Mouse (Mus musculus): ENCODE results near the gene Slc29a1. TPM values are rescaled to one million over a fixed set of nuclear protein-coding genes. Genes with fewer than 3 reads are reported as not detected.

The Slc29a1 gene
- polyA plus RNA-seq, 1 experiment from 2014 or later = 59.1 TPM

DNA sequence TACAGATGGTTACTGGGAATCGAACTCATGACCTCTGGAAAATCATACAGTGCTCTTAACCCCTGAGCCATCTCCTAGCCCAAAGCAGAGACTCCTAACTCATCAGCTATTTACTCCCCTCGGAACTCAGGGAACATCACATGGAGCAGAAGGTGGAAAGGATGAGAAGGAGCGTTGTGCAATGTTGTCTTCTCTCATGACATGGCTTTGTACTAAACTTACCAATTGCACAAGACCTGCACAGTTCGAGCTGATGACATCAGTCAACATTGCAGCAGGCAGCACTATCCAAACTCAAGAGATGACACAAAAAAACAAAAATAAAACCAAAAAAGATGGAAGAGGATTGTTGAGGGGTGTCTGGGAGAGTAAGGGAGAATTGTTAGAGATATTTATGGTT, 9.0 kb upstream of the Slc29a1 start:
- no peaks in the 10 kb centered on the region for H3K9me3 ChIP-seq
- 0 out of 2 replicates have a peak, but pooled peaks cover 1% of the 10 kb centered on the region for H3K27me3 ChIP-seq
- H3K4me1 ChIP-seq = peaks cover 4% of the 10 kb centered on the region; the same call in 1 of the 2 replicates
- 90% methylated on average over 4 of the region's 4 CpGs for WGBS
- no peak overlapping the region for H3K27ac ChIP-seq
- H3K9ac ChIP-seq = no peak overlapping the region
- ATAC-seq (ENCODE audit: insufficient number of reproducible peaks, insufficient read depth, low FRiP score, low TSS enrichment) = no peak
- no peak overlapping the region for H3K4me3 ChIP-seq
- no peak overlapping the region for H3K4me2 ChIP-seq (replicated peaks)
- no peaks in the 10 kb centered on the region for H3K36me3 ChIP-seq

DNA sequence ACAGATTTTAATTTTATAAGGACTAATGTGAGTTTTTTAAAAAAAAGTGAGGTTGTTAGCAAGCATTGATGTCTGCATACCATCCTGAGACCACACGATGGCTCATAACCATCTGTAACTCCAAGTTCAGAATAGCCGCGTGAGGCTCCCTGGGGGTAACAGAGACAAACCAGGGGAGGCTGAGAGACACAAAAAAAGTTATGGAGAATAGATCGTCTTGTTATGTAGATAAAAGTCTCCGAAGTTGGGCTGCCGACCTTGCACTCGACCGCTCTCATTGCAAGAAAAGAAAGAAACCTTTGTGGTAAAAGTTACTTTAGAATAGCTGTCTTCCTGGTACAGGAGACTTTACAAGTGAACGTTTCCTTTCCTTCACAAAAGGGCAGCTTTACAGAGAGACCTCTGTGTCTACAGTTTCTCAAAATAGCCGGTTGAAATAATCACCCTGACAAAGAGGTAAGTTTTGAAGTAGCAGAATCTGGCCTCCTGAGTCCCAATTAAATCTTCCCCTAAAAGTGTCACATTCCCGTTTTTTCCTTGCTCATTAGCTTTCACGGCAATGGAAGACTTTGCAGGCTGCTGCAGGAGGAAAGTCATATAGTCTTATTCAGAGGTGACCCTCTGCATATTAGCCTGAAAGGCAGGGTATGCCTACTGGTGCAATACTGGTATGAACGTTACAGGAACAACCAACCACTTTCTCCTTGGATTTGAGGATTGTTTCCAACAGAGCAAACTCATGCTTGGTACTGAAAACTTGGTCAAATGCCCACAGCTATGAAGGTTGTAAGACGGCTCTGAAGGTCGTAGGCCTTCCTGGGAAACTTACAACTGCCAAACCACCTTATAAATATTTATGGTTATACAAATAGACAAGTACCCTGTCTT, 7.8 kb upstream of the Slc29a1 start:
- Histone ChIP-seq H3K4me1 (peaks cover 6% of the 10 kb centered on the region; the same call in 1 of the 2 replicates), H3K4me2 (replicated peaks) (no peak overlapping the region), H3K9ac (no peak overlapping the region), H3K4me3 (no peak overlapping the region), H3K27ac (no peak overlapping the region), H3K27me3 (peaks cover 5% of the 10 kb centered on the region), H3K9me3 (no peaks in the 10 kb centered on the region), H3K36me3 (no peaks in the 10 kb centered on the region)
- 69% methylated on average over 15 of the region's 15 CpGs for WGBS
- no peak for ATAC-seq (ENCODE audit: insufficient number of reproducible peaks, insufficient read depth, low FRiP score, low TSS enrichment)

DNA sequence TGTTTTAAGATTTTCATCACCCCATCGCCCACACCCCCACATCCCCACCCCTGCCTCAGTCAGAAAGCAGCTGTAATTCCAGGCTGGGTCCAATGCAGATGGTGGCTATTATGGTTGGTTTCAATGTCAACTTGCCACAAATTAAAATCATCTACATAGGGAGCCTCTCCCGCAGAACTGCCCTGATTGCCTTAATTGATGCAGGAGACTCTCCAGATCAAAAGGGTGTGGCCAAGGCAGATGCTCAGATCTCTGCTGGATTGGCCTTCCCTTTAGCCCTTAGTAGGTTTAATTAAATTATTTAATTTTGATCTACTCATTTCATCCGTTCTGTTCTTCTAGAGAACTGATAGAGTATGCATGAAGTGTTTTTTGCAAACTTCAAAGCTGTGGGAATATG, 3.6 kb upstream of the Slc29a1 start:
- 52% methylated on average over 3 of the region's 3 CpGs for WGBS
- Histone ChIP-seq H3K4me1 (peaks cover 28% of the 10 kb centered on the region), H3K9ac (no peak overlapping the region), H3K27me3 (peaks cover 28% of the 10 kb centered on the region), H3K4me2 (replicated peaks) (no peak overlapping the region), H3K4me3 (no peak overlapping the region), H3K27ac (no peak overlapping the region), H3K9me3 (no peaks in the 10 kb centered on the region), H3K36me3 (no peaks in the 10 kb centered on the region)
- no peak for ATAC-seq (ENCODE audit: insufficient number of reproducible peaks, insufficient read depth, low FRiP score, low TSS enrichment)

DNA sequence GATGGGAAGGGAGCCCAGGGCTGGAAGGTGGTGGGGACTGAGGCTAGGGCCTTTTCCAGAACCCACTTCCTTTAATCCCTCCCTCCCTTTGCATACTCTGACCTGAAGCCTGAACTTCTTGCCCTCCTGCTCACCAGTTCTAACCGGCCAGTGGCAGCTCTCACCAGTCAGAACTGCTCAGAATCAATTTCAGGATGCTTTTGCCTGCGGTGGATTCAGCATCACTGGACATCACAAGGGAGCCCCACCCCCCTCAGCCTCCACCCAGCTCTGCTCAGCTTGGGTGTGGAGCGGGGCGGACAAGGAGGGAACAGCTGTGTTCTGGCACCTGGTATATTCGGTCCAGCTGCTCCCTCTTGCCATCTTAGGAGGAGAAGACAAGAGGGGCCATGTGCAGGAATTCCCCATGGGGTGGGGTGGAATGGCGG, 2.5 kb upstream of the Slc29a1 start, which contains the start of gene Mymx:
Gene Mymx (minus strand): TSS at position 226 of the 428 bp plus-strand sequence.
- 30% methylated on average over 6 of the region's 6 CpGs for WGBS
- H3K4me2 ChIP-seq (replicated peaks) = no peak within 1 kb of the TSS
- H3K4me1 ChIP-seq = peaks cover 31% of the 10 kb centered on the region
- no peak within 1 kb of the TSS for H3K9ac ChIP-seq
- H3K9me3 ChIP-seq = no peaks in the 10 kb centered on the region
- peaks cover 31% of the 10 kb centered on the region for H3K27me3 ChIP-seq
- H3K36me3 ChIP-seq = no peaks in the 10 kb centered on the region
- H3K27ac ChIP-seq = no peak within 1 kb of the TSS
- H3K4me3 ChIP-seq = no peak within 1 kb of the TSS
- no peak for ATAC-seq (ENCODE audit: insufficient number of reproducible peaks, insufficient read depth, low FRiP score, low TSS enrichment)

- Histone ChIP-seq H3K9me3 (no peaks in the 10 kb centered on the region), H3K36me3 (no peaks in the 10 kb centered on the region), H3K27me3 (peaks cover 31% of the 10 kb centered on the region), H3K4me1 (peaks cover 33% of the 10 kb centered on the region), H3K4me2 (replicated peaks) (no peak overlapping the region), H3K4me3 (no peak overlapping the region), H3K9ac (no peak overlapping the region), H3K27ac (no peak overlapping the region)
- no peak for ATAC-seq (ENCODE audit: insufficient number of reproducible peaks, insufficient read depth, low FRiP score, low TSS enrichment)
- 12% methylated on average over 22 of the region's 22 CpGs for WGBS
These were observed 1.9 kb upstream of the Slc29a1 start for GRCm38 (mm10) chr17:45601325-45601724.

DNA sequence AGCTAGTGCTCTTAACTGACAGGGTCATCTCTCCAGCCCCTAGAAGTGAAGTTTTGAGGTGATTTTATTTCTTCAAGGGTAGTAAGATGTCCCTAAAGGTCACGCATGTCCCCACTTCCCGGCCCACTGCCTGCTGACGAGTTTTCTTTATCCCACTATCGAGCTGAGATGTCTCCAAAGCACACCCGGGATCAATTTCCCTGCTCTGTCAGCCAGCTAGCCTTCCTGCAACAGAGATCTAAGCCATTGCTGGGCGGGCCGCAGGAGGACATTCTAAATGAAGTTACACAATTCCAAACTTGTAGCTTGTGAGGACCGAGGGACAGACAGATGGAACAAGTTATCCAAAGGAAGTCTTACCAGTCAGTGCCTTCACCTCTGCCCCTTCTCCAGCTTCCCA, 861 bp upstream of the Slc29a1 start:
- Histone ChIP-seq H3K4me2 (replicated peaks) (no peak overlapping the region), H3K9me3 (no peaks in the 10 kb centered on the region), H3K4me3 (no peak overlapping the region), H3K9ac (no peak overlapping the region), H3K27ac (0 out of 2 replicates have a peak overlapping the region, but pooled peaks have one; percentile 19), H3K4me1 (peaks cover 42% of the 10 kb centered on the region), H3K27me3 (peaks cover 39% of the 10 kb centered on the region), H3K36me3 (no peaks in the 10 kb centered on the region)
- 22% methylated on average over 8 of the region's 8 CpGs for WGBS
- ATAC-seq (ENCODE audit: insufficient number of reproducible peaks, insufficient read depth, low FRiP score, low TSS enrichment) = no peak

DNA sequence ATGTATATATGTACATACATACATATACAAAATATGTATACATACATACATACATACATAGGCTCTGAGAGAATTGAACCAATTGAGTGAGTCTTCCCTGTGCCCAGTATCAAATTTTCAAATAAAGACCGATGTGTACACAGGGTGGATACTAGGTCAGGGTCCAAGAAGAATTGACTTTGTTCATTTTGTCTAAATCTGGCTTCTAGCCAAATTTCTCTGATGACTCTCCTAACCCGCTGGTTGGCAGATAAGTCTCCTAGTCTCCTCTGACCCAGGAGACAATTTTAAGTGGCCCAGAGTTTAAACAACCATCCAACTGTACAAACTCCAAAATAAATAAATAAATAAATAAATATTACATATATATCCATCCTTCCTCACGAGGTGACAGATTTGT, 515 bp downstream of the Slc29a1 start:
- H3K4me3 ChIP-seq = no peak overlapping the region
- H3K27ac ChIP-seq = no peak overlapping the region
- H3K4me2 ChIP-seq (replicated peaks) = peak overlapping the region; percentile 65
- no peaks in the 10 kb centered on the region for H3K9me3 ChIP-seq
- 58% methylated on average over 3 of the region's 3 CpGs for WGBS
- no peaks in the 10 kb centered on the region for H3K36me3 ChIP-seq
- peaks cover 55% of the 10 kb centered on the region for H3K4me1 ChIP-seq
- H3K9ac ChIP-seq = no peak overlapping the region; the same call in 1 of the 2 replicates
- no peak for ATAC-seq (ENCODE audit: insufficient number of reproducible peaks, insufficient read depth, low FRiP score, low TSS enrichment)
- peaks cover 51% of the 10 kb centered on the region for H3K27me3 ChIP-seq

- WGBS = 75% methylated on average over 2 of the region's 2 CpGs
- no peak overlapping the region for H3K9ac ChIP-seq
- ATAC-seq (ENCODE audit: insufficient number of reproducible peaks, insufficient read depth, low FRiP score, low TSS enrichment) = no peak
- H3K27ac ChIP-seq = no peak overlapping the region
- H3K9me3 ChIP-seq = no peaks in the 10 kb centered on the region
- peaks cover 60% of the 10 kb centered on the region for H3K4me1 ChIP-seq
- no peak overlapping the region for H3K4me3 ChIP-seq
- H3K4me2 ChIP-seq (replicated peaks) = no peak overlapping the region
- H3K27me3 ChIP-seq = peaks cover 55% of the 10 kb centered on the region
- H3K36me3 ChIP-seq = no peaks in the 10 kb centered on the region
These were observed 1.0 kb downstream of the Slc29a1 start for GRCm38 (mm10) chr17:45598376-45598775.

DNA sequence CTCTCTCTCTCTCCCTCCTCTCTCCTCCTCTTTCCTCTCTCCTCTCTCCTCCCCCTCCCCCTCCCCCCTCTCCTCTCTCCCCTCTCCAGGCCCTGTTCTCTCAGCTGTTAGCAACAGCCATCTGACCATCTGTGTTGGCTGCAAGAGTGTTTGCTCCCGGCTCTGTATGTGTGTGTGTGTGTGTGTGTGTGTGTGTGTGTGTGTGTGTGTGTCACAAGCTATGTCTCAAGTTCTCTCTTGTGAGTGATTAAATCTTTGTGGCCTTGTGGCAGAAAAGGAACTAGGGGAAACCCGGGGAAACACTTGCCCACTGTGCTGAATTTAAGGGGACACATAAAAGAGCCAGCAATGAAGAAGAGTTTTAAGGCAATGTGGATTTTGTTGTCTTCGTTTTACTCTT, 1.6 kb downstream of the Slc29a1 start:
- no peaks in the 10 kb centered on the region for H3K9me3 ChIP-seq
- H3K9ac ChIP-seq = no peak overlapping the region
- no peaks in the 10 kb centered on the region for H3K36me3 ChIP-seq
- H3K27ac ChIP-seq = no peak overlapping the region
- peaks cover 55% of the 10 kb centered on the region for H3K27me3 ChIP-seq
- no peak overlapping the region for H3K4me2 ChIP-seq (replicated peaks)
- no peak for ATAC-seq (ENCODE audit: insufficient number of reproducible peaks, insufficient read depth, low FRiP score, low TSS enrichment)
- WGBS = 26% methylated on average over 3 of the region's 3 CpGs
- no peak overlapping the region for H3K4me3 ChIP-seq
- peaks cover 66% of the 10 kb centered on the region for H3K4me1 ChIP-seq

DNA sequence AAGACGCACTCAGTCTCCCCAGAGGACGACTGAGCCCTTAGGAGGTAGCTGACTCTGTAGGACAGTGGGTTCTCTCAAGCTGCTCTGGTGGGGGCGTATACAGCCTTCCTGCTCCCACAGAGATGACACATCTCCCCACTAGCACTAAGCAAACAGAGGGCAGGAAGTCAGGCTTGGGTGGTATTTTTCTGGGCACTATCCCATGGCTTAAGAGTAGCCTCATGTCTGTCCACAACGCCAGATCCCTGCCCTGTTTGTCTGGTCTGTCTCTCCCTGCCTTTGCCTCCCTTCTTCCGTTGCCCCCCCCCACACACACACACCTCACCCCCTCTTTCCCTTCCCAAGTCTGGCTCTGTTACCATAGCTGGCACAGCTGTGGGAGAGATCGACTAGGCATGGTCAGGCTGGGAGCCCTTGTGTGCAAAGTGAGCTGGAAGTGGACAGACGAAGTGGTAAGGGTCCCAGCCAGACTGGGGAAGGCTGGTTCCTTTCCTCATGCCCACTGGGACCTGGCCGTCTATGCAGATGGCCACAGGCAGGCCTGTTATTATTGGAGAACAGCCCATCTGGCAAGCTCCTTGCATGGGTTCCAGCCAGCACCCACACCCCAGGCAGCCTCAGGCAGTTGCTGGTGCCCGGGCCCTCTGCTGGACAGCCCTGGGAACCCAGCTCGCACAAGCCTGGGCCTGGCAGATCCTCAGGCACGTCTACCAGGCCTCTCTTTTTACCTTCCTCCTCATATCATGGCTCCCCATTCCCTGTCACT, 2.6 kb downstream of the Slc29a1 start:
- H3K27me3 ChIP-seq = peaks cover 48% of the 10 kb centered on the region
- 0 out of 2 replicates have a peak, but pooled peaks have one; percentile 19 for ATAC-seq (ENCODE audit: insufficient number of reproducible peaks, insufficient read depth, low FRiP score, low TSS enrichment)

DNA sequence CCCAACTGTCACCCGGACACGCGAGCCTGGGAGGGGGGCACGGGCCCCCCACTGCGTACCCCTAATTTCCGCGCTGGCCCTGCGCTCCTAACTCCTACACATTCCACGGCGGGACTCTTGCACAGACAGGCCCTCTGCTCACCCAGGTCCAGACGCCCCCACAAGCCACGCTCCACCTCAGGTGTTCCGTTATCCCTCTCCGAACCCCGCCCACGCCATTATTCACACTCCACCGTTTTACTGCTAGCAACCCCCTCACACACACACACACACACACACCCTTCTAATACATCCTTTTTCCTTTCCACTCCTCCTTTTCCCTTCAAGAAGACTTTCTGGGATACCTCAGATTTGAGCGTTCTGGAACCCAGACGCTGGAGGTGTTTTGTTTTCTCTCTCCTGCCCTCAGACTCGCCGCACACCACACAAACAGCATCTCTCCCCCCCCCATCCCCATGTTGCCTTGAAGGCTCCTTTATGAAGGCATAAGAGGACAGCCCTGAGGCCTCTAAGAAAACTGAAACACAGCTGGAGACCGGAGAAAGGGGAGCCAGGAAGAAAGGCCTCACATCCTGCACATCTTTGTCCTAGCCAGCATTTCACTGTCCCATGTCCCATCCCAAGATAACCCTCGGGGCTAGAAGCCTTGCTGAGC, 3.5 kb downstream of the Slc29a1 start:
- peaks cover 39% of the 10 kb centered on the region for H3K27me3 ChIP-seq
- no peaks in the 10 kb centered on the region for H3K9me3 ChIP-seq
- no peaks in the 10 kb centered on the region for H3K36me3 ChIP-seq
- H3K4me2 ChIP-seq (replicated peaks) = peak overlapping the region; percentile 98
- H3K27ac ChIP-seq = 0 out of 2 replicates have a peak overlapping the region, but pooled peaks have one; percentile 26
- ATAC-seq (ENCODE audit: insufficient number of reproducible peaks, insufficient read depth, low FRiP score, low TSS enrichment) = peak; percentile 3; the same call in 1 of the 2 replicates
- 5% methylated on average over 23 of the region's 23 CpGs for WGBS
- peak overlapping the region; percentile 52 for H3K4me3 ChIP-seq
- H3K9ac ChIP-seq = peak overlapping the region; percentile 68
- H3K4me1 ChIP-seq = peaks cover 67% of the 10 kb centered on the region

More for the DNA sequence above, 2.6 kb downstream of the Slc29a1 start:
- Histone ChIP-seq H3K4me3 (no peak overlapping the region), H3K9ac (no peak overlapping the region), H3K36me3 (no peaks in the 10 kb centered on the region), H3K27ac (peak overlapping the region; percentile 51), H3K4me1 (peaks cover 70% of the 10 kb centered on the region), H3K9me3 (no peaks in the 10 kb centered on the region), H3K4me2 (replicated peaks) (no peak overlapping the region)
- WGBS = 26% methylated on average over 11 of the region's 11 CpGs
